Mouse (Mus musculus): ENCODE data around the gene Hoxd9.

Gene Hoxd9

DNA sequence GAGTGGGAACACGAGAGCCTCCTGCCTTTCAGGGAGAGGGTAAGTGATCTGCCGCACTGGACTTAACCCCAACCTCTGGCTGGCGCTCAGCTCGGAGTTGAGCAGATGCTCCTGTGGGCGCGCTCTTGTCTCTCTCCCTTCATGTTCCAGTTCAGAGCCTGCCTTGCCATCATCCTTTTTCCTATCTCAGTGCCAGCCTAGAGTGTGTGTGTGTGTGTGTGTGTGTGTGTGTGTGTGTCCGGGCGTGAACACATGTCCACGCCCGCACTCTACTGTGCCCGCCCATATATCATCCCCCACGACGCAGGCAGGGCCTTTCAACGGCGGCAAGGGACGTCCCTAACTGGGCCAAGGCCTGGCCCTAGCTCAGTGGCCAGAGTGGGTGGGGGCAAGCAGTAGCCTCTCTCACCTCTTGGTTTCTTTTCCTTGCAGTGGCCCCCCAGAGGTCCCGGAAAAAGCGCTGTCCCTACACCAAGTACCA is 14.0 kb upstream of the Hoxd9 start:
- no peak for DNase-seq (ENCODE audit: extremely low spot score, low read depth, low spot score)

DNA sequence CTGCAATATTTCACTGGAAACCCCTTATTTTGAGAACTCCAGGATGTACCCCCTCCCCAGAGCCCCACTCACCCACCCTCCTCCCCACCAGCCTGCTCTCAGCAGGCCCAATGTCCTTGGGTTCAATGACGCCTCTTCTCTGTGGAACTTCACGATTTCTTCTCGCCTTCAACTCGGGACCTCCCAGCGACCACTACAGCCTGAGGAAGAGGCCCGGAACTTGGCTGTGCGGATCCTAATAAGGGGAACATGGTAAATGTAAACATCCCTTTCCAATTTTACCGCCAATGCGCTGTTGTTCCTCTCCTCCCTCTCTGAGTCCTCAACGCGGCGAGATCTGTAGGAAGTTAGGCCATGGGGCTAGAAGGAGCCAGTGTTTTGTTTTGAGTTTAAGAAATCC is 13.4 kb upstream of the Hoxd9 start:
- DNase-seq (ENCODE audit: extremely low spot score, low read depth, low spot score) = no peak

DNA sequence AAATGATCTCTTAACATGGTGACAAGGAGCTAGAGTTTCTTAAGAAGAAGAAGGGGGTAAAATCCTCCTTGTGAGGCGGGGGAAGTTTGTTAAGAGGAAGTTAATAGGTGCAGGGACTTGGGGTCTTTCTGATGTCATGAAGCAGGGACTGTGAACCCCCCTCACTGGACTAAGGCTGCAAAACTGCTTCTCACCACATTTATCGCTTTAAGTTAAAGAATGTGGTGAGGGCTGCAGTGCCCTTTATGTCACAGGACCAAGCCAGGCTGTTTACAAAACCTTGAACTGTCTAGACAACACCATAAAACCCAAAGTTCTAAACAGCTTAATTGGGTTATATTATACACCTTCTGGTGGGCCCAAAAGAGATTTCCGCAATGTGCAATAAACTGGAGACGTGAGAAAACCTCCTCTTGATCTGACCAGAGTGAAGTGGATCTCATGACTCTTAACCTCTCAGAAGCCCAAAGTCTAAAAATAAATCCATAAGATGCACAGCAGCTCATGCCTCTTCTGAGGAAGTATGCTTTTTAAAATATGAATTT is 12.4 kb upstream of the Hoxd9 start:
- no peak for DNase-seq (ENCODE audit: extremely low spot score, low read depth, low spot score)

DNA sequence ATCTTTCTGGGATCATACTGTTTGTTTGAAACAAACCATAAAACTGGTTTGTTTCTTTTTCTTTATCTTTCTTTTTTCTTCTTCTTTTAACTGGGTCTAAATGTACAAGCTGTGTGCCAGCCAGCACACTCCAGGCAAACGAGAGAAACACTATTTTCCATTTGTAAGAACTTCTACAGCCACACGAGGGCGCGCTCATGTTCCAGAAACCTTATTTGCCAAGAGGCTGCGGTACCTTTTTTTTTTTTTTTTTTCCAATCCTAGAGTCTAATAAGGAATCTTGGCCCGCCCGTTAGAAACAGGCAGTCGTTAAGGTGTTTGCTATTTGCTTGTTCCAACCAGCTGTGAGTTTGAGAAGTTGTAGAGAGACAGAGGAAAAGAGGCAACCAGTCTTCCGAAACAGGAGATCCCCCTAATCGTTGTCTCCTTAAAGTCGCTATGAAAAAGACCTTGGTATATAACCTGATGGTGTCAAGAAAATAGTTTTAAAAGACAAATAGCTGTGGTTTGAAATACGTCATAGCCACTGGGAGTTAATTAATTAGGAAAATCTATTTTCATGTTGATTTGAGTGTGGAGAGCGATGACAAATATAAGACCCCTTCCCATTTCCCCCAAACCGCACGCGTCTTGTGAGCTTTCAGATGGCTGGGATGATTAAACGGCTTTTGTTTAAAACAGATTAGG is 11.1 kb upstream of the Hoxd9 start:
- DNase-seq (ENCODE audit: extremely low spot score, low read depth, low spot score) = no peak

DNA sequence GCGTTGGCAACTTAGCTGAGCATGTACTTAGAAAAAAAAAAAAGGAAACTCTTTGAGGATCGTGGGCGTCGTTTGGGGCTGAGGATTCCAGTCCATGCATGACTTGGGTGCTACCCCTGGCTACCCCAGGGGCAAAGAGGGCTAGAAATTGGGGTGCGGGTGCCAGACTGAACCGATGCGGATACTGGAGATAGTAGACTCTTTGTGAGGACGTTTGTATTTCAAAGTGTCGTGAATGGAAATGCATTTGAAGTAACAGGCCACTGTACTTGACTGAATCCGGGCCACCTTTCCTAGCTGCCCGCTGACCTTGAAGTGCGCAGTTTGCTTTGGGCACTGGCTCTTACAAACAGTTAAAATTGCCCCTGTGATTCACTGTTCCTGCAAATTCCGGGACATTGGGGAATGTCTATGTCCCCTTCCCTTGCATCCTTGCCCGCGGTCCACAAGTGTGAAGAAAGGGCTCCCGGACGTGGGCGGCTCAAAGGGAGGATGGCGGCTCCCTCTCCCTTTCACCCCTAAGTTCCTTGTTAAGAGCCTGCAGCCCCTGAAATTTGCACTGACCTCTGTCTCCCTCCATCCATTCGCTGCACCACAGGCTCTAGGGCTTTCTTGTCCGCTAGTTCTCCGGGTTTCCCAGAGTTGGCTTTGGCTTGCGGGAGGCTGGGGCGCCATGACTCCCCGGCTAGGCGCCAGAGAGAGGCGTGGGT is 10.4 kb upstream of the Hoxd9 start:
- no peak for DNase-seq (ENCODE audit: extremely low spot score, low read depth, low spot score)

DNA sequence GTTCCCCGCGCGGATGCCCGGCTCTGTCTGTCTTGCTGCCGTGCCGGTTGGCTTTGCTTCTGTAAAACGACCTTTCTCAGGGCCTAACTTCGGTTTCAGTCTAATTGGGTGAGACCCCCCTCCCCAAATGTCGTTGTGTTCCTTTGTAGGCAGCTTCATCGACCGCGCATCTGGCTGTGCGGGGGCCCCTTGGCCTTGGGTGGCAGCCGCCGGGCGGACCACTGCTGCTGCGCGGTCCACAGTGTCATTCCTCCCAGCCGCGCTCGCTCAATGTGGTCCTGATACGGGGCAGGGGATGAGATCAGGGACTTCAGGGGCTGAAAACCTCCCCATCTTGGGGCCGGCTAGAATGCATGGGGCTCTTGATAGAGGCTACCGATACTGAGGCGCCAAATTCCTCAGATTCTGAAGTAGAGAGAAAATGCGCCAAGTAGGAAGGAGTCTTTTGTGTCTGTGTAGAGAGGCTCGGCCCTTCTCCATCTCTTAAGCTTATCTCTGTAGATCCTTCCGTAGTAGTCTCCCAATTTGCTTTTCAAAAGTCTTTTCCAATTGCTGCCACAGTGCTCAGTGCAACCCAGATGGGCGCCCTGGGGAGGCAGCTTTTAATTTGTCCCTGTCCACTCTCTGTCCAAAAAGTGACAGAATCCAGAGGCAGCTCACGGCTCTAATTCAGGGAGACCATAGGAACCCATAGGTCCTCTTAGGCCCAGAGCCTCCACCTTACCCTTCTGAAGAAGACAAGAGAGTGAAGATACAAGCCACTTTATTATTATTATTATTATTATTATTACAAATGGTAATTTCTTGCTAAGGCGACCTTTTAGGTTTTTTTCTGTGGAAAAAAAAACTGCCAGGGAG is 9.6 kb upstream of the Hoxd9 start:
- no peak for DNase-seq (ENCODE audit: extremely low spot score, low read depth, low spot score)

DNA sequence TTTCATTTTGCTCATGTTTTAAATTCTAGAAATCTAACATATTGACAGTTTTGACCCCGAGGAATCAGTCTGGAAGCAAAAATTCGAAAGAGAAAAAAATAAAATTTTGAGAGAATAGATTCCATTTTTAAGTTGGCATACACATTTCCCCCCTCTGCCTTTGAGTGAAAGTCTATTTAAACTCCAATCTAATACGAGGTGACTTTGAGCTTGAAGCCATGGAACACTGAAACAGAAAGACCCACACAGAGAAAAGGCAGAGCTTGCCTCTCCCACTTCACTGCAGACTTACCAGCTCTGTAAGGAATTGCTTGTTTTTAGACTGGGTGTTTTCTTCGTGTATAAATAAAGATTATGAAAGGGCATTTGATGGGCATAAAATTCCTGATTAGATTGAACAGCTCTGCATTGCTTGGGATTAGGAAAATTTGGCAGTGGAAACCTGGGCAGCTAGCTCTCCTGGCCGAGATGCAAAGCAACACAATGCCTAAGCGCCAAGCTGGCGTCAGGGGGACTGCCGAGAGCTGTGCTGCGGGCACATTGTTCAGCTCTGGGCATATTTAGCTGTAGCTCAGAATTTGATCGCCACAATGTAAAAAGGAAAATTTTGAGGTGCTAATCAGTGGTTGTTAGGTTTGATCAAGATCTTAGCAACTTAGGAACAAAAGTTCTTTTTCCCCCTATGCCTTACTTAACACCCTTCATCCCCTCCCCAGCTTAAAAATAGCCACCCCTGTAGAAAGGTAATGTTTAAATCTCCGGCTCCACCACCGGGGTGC is 8.5 kb upstream of the Hoxd9 start:
- DNase-seq (ENCODE audit: extremely low spot score, low read depth, low spot score) = no peak

DNA sequence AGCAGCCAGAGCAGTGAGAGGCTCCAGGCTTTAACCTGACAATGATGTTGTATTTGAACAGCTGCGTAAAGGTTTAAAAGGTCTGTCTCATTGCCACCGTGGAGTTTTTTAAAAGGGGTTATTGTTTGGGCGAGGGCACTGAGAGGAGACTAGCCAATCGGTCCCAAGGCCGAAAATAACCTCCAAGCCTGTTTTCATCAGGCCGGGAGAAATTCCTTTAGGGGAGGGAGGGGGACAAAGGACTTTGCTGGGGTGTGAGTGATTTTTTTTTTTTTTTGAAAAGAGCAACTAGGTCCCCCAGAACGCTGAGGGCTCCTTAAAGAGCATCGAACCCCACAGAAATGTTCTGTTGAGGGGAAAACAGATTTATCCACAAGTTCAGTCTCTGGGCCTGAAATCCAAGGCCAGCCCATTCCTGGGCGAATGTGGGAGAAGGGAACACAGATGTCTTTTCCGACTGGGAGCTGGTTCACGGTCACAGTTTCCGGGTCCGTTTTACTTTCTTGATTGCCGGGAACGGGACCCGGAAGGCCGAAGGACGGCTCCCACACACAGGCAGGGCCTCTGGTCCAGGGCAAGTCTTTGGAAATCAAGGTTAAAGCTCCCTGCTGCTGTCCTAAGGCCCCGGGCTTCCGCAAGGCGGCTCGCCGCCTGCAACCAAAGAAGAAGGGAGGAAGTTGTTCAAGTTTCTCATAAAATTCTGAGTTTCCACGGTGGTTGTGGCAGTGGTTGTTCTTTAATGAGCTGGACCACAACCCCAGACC is 7.8 kb upstream of the Hoxd9 start:
- no peak for DNase-seq (ENCODE audit: extremely low spot score, low read depth, low spot score)

DNA sequence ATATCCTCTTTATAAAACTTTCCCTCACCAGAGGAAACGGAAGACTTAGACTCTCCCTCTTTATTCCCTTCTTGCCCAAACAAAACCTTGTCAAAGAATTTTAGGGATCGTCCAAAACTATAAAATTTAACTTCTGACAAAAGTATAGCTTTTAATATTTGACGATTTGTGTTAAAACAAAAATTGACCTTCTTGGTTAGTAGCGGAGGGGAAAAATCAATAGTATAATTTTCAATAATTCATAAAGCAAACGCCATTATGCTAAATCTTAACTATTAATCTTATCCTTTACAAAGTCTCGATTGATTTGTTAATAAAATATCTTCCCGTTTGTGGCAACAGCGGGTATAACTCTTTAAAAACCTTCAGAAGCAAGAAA is 7.2 kb upstream of the Hoxd9 start:
- DNase-seq (ENCODE audit: extremely low spot score, low read depth, low spot score) = no peak

DNA sequence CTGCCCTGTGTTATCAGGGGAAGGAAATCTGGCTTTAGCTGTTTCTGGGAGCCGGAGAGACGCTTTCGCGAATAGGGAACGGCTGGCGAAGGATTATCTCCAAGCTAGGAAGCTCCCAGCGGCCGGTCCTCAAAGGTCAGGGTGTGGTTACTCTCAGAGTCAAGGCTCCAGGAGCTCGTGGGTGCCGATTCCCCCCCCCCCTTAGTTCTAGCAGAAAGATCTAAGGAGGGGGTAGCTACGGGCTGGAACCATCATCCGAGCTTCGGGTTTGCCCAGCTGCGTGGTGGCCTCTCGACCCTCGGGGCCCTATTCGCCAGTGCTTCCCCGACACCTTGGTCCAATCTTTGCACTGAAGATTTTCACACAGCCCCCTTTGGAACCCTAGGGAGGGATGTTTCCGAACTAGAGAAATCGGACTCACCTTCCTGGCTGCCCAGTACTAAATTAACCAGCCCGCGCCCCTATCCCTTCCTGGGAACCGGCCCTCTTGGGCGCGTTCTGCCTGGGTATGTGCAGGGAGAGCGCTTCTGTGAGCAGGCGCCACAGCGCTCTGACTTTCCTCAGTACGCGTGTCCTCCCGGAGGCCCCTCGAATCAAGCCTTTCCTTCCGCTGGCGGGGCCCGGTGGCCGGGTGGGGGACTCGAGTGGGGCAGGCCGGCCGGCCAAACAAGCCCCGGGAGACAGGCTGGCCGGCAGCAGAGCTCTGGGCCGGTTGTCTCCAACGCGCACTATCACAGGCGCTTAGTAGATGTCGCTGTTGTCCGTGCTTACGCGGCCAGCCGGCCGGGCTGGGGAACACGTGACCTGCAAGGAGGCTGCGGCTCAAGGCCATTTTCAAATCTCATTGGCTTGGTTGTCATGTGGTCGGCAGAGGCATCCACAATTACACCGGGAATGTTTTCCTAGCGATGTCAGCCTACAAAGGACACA is 6.2 kb upstream of the Hoxd9 start, which contains the start of gene Hoxd10:
Hoxd10 (plus strand) TSS at position 903 of the 930 bp plus-strand sequence.
- DNase-seq (ENCODE audit: extremely low spot score, low read depth, low spot score) = no peak

DNA sequence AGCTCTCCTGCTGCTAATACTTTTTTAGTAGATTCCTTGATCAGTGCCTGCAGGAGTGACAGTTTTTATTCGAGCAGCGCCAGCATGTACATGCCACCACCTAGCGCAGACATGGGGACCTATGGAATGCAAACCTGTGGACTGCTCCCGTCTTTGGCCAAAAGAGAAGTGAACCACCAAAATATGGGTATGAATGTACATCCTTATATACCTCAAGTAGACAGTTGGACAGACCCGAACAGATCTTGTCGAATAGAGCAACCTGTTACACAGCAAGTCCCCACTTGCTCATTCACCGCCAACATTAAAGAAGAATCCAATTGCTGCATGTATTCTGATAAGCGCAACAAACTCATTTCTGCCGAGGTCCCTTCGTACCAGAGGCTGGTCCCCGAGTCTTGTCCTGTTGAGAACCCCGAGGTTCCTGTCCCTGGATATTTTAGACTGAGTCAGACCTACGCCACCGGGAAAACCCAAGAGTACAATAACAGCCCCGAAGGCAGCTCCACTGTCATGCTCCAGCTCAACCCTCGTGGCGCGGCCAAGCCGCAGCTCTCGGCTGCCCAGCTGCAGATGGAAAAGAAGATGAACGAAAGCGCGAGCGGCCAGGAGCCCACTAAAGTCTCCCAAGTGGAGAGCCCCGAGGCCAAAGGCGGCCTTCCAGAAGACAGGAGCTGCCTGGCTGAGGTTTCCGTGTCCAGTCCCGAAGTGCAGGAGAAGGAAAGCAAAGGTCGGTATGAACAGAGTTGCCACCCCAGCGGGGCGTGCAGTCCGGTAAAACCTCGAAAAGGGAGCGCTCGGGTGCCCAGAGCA is 5.3 kb upstream of the Hoxd9 start:
- no peak for DNase-seq (ENCODE audit: extremely low spot score, low read depth, low spot score)

DNA sequence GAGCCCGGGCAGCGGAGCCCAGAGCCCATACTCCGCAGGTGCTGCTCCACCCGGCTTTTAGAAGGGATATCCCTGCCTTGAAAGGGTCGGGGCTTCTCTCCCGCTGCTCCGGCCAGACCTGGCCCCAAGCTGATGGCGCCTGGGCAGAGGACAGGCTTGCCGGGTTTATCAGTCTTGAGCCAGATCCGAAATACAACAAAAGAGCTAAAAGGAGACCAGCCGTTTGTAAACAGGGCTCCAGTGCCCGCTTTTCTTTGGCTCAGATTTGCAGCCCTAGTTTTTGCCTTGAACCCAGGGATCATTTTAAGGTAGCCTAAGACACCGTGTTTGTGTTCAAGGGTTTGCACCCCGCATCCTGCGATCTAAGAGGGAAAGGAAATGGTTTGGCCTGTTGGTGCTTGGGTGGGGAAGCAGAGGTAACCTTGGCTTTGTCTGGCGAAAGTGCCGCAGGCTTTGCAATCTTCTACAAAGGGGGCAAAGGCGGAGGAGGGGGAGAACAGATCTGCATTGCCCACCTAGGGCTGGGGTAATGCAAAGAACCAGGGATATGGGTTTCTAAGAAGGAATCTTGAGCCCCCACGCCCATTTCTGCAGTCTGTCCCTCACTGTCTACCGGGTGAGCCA is 4.6 kb upstream of the Hoxd9 start:
- DNase-seq (ENCODE audit: extremely low spot score, low read depth, low spot score) = no peak

DNA sequence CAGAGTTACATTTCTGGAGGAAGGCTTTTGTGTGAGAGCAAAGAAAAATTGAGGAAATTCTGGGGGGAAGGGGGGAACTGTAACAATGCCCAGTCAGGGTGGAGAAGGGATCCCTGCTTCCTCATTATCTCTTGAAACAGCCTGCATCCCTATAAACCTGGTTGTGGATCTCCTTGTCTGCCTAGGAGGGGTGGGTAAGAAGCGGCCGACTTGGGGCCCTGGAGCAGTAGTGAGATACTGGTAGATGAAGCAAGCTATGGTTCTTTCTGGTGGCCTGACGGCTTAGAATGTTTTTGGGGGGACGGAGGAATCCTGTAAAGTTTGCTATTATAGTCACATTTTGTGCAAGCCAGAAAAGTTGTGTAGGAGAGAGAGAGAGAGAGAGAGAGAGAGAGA is 4.1 kb upstream of the Hoxd9 start:
- DNase-seq (ENCODE audit: extremely low spot score, low read depth, low spot score) = no peak

DNA sequence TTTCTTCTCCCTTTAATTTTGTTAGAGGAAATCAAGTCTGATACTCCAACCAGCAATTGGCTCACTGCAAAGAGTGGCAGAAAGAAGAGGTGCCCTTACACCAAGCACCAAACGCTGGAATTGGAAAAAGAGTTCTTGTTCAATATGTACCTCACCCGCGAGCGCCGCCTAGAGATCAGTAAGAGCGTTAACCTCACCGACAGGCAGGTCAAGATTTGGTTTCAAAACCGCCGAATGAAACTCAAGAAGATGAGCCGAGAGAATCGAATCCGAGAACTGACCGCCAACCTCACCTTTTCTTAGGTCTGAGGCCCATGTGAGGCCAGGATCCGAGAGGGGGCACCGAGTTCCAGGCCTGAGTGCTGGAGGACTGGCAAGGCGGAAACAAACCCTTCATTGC is 3.5 kb upstream of the Hoxd9 start:
- DNase-seq (ENCODE audit: extremely low spot score, low read depth, low spot score) = no peak

DNA sequence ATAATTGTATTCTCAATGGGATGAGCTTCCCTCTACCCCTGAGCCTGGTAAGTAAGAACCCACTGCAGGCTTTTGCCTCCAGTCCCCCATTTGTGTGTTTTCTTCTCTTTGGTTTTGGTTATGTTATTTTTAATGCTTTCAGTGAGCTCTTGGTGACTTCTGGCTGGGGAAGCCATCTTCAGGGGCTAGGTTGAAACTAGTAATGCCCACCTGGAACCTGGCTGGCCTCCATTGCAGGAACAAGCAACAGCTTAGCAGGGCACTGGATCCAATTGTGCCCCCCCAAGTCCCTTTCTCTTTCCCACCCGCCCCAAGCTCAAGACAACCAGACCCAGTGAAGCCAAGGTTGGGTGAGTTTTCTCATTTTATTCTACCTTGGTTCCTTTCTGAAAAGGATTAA is 2.1 kb upstream of the Hoxd9 start:
- DNase-seq (ENCODE audit: extremely low spot score, low read depth, low spot score) = no peak

DNA sequence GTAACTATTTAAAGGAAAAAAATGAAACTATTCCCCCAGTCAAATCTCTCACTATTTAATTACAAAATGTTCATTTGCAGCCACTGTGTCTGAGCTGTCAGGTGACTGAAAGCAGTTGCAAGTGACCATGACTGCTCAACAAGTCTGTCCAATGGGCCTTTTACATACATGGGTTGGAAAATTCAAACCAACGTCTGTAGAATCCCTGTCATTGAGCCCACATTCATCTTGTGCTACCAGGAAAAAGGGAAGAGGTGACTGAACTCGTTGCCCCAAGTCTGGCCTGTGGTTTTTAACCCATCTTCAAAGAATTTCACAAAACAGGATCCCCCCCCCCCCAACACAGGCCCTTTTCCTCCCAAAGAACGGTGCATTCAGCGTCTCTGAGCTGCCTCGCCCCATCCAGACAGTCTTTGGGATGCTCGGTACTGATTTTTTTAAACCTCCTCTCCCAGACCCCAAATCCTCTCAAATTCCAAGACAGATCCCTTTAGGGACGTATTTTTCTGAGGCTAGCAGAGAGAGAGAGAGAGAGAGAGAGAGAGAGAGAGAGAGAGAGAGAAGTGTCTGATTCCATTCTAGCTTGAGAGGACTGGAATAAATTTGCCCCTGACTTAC is 1.6 kb upstream of the Hoxd9 start:
- no peak for DNase-seq (ENCODE audit: extremely low spot score, low read depth, low spot score)
